ENCODE assay signal across 25 mouse cellular contexts in genomic region chr7:92779058-92779457, GRCm38 (mm10). TPM values are rescaled to one million over a fixed set of nuclear protein-coding genes. Genes with fewer than 3 reads are reported as not detected.
DNase-seq lines count a peak whose midpoint lies in the region; ATAC-seq and TF ChIP-seq lines count a peak whose summit lies in the region.
"Had no signal": no experiment of that assay in that cellular context is flagged by ENCODE, and none has a peak within 500 bp of the region (broad histone marks: within the 10 kb centered on the region; RNA-seq: fewer than 3 reads in every experiment).

No protein-coding gene starts in this region.

- ATAC-seq in kidney, embryonic 14.5 days (ENCODE audit: low FRiP score, low TSS enrichment), result 0 out of 2 replicates have a peak, but pooled peaks have one; percentile 44
- ATAC-seq in kidney, postnatal 0 days (replicated peaks; ENCODE audit: low FRiP score, low read depth), result peak; percentile 59; the same call in 1 of the 2 replicates
- ATAC-seq in midbrain, embryonic 11.5 days (ENCODE audit: low FRiP score), result no peak
- ATAC-seq in midbrain, embryonic 13.5 days, result no peak
- ATAC-seq: CD4-positive, CD25-positive, alpha-beta regulatory T cell, adult 4 months; forebrain, embryonic 14.5 days; forebrain, postnatal 0 days had no signal

- DNase-seq in kidney, postnatal 25 days, result no peak
- no peak for DNase-seq in kidney, postnatal 0 days (ENCODE audit: low spot score)
- no peak for DNase-seq in kidney, adult 2 months
- DNase-seq in midbrain, embryonic 11.5 days (ENCODE audit: low spot score, missing footprints), result peak; percentile 4
- DNase-seq: adrenal gland, adult 2 months; adrenal gland, postnatal 14 days; cerebellum, adult 11 months; cerebellum, adult 2 months; cerebellum, adult 9-11 months; cerebellum, postnatal 25 days; forebrain, postnatal 0 days; gastrocnemius, adult 2 months; gastrocnemius, postnatal 14 days; heart, adult 18-20 months; heart, postnatal 10 days; heart, postnatal 4 days had no signal

- H3K27ac ChIP-seq in kidney, embryonic 14.5 days (ENCODE audit: low read depth, low read length), result no peak overlapping the region
- H3K27ac ChIP-seq in kidney, postnatal 0 days, result no peak overlapping the region
- H3K27ac ChIP-seq in kidney, adult 2 months (ENCODE audit: insufficient read depth, low read depth, low read length), result no peak overlapping the region
- no peak overlapping the region for H3K27ac ChIP-seq in midbrain, embryonic 11.5 days (ENCODE audit: low read depth, low read length)
- no peak overlapping the region for H3K27ac ChIP-seq in midbrain, embryonic 13.5 days
- H3K27ac ChIP-seq: embryonic facial prominence, embryonic 12.5 days; embryonic facial prominence, embryonic 15.5 days; gastrocnemius, adult 2 months; heart, embryonic 15.5 days; hindbrain, embryonic 14.5 days had no signal

- no peak overlapping the region for H3K9ac ChIP-seq in kidney, embryonic 14.5 days (ENCODE audit: low read depth, low read length)
- H3K9ac ChIP-seq in kidney, postnatal 0 days (ENCODE audit: low read depth, low read length), result no peak overlapping the region
- no peak overlapping the region for H3K9ac ChIP-seq in midbrain, embryonic 11.5 days (ENCODE audit: low read length)
- no peak overlapping the region for H3K9ac ChIP-seq in midbrain, embryonic 13.5 days (replicated peaks)
- H3K9ac ChIP-seq: embryonic facial prominence, embryonic 12.5 days; embryonic facial prominence, embryonic 15.5 days; forebrain, postnatal 0 days; heart, embryonic 12.5 days; heart, embryonic 15.5 days; hindbrain, embryonic 14.5 days had no signal

- WGBS in kidney, embryonic 14.5 days, result 27% methylated on average over 2 of the region's 2 CpGs
- WGBS in kidney, postnatal 0 days, result 41% methylated on average over 2 of the region's 2 CpGs
- 41% methylated on average over 2 of the region's 2 CpGs for WGBS in kidney, adult 2 months
- WGBS in midbrain, embryonic 11.5 days, result 72% methylated on average over 2 of the region's 2 CpGs
- WGBS in midbrain, embryonic 13.5 days, result 73% methylated on average over 2 of the region's 2 CpGs

- no peak for TF ChIP-seq CTCF in kidney, postnatal 0 days (IDR thresholded peaks at IDR 0.05; ENCODE audit: low read depth)
- no peak for TF ChIP-seq CTCF in kidney, adult 2 months (conservative IDR thresholded peaks at IDR 0.05; ENCODE audit: insufficient read depth, insufficient read length, low read depth, low read length)

- H3K9me3 ChIP-seq in kidney, embryonic 14.5 days (ENCODE audit: control insufficient read depth, low read length), result no peaks in the 10 kb centered on the region
- no peaks in the 10 kb centered on the region for H3K9me3 ChIP-seq in kidney, postnatal 0 days (replicated peaks; ENCODE audit: low read length)
- no peaks in the 10 kb centered on the region for H3K9me3 ChIP-seq in midbrain, embryonic 11.5 days (ENCODE audit: control insufficient read depth, low read length)
- H3K9me3 ChIP-seq in midbrain, embryonic 13.5 days, result no peaks in the 10 kb centered on the region
- H3K9me3 ChIP-seq: embryonic facial prominence, embryonic 12.5 days; embryonic facial prominence, embryonic 15.5 days; heart, embryonic 12.5 days; heart, embryonic 15.5 days had no signal

- H3K4me3 ChIP-seq in kidney, embryonic 14.5 days (ENCODE audit: low read length), result no peak overlapping the region
- no peak overlapping the region for H3K4me3 ChIP-seq in kidney, postnatal 0 days (replicated peaks; ENCODE audit: low read depth, low read length)
- H3K4me3 ChIP-seq in kidney, adult 2 months (ENCODE audit: insufficient read depth, low read depth, low read length), result no peak overlapping the region
- no peak overlapping the region for H3K4me3 ChIP-seq in midbrain, embryonic 11.5 days (ENCODE audit: low read depth, low read length)
- H3K4me3 ChIP-seq in midbrain, embryonic 13.5 days (replicated peaks), result no peak overlapping the region
- H3K4me3 ChIP-seq: embryonic facial prominence, embryonic 12.5 days; embryonic facial prominence, embryonic 15.5 days; gastrocnemius, adult 2 months; heart, embryonic 12.5 days; heart, embryonic 15.5 days had no signal

- no peak overlapping the region for H3K4me2 ChIP-seq in kidney, embryonic 14.5 days (replicated peaks; ENCODE audit: low read depth, low read length)
- no peak overlapping the region for H3K4me2 ChIP-seq in kidney, postnatal 0 days (ENCODE audit: low read length)
- H3K4me2 ChIP-seq in midbrain, embryonic 11.5 days, result no peak overlapping the region
- H3K4me2 ChIP-seq in midbrain, embryonic 13.5 days (replicated peaks), result no peak overlapping the region
- H3K4me2 ChIP-seq: embryonic facial prominence, embryonic 12.5 days; embryonic facial prominence, embryonic 15.5 days; heart, embryonic 12.5 days; heart, embryonic 15.5 days; hindbrain, embryonic 14.5 days had no signal

- H3K27me3 ChIP-seq in kidney, embryonic 14.5 days (ENCODE audit: control insufficient read depth, insufficient read depth, low read length), result no peaks in the 10 kb centered on the region
- H3K27me3 ChIP-seq in kidney, postnatal 0 days (ENCODE audit: insufficient read depth, low read length), result no peaks in the 10 kb centered on the region
- no peaks in the 10 kb centered on the region for H3K27me3 ChIP-seq in kidney, adult 2 months (replicated peaks; ENCODE audit: control insufficient read depth, insufficient read depth, low read length)
- H3K27me3 ChIP-seq in midbrain, embryonic 11.5 days (ENCODE audit: control insufficient read depth, insufficient read depth, low read length), result no peaks in the 10 kb centered on the region
- no peaks in the 10 kb centered on the region for H3K27me3 ChIP-seq in midbrain, embryonic 13.5 days
- H3K27me3 ChIP-seq: embryonic facial prominence, embryonic 12.5 days; embryonic facial prominence, embryonic 15.5 days; heart, embryonic 12.5 days; heart, embryonic 15.5 days had no signal

- H3K4me1 ChIP-seq in kidney, embryonic 14.5 days (ENCODE audit: control insufficient read depth, insufficient read depth, low read length), result peaks cover 19% of the 10 kb centered on the region
- peaks cover 9% of the 10 kb centered on the region; the same call in 1 of the 2 replicates for H3K4me1 ChIP-seq in kidney, postnatal 0 days (replicated peaks; ENCODE audit: insufficient read depth, low read length)
- H3K4me1 ChIP-seq in kidney, adult 2 months (ENCODE audit: control insufficient read depth, insufficient read depth, low read length), result 0 out of 2 replicates have a peak, but pooled peaks cover 3% of the 10 kb centered on the region
- H3K4me1 ChIP-seq in midbrain, embryonic 11.5 days (ENCODE audit: control insufficient read depth, insufficient read depth, low read length), result peaks cover 12% of the 10 kb centered on the region
- H3K4me1 ChIP-seq in midbrain, embryonic 13.5 days (replicated peaks), result peaks cover 30% of the 10 kb centered on the region

- H3K36me3 ChIP-seq in kidney, embryonic 14.5 days (ENCODE audit: control insufficient read depth, insufficient read depth, low read length), result no peaks in the 10 kb centered on the region
- H3K36me3 ChIP-seq in kidney, postnatal 0 days (ENCODE audit: insufficient read depth, low read length), result no peaks in the 10 kb centered on the region
- H3K36me3 ChIP-seq in kidney, adult 2 months (ENCODE audit: control insufficient read depth, insufficient read depth, low read length), result no peaks in the 10 kb centered on the region
- H3K36me3 ChIP-seq in midbrain, embryonic 11.5 days (ENCODE audit: control insufficient read depth, insufficient read depth, low read length), result no peaks in the 10 kb centered on the region
- H3K36me3 ChIP-seq in midbrain, embryonic 13.5 days, result no peaks in the 10 kb centered on the region
- H3K36me3 ChIP-seq: embryonic facial prominence, embryonic 12.5 days; embryonic facial prominence, embryonic 15.5 days; heart, embryonic 12.5 days; heart, embryonic 15.5 days had no signal

- no peak for TF ChIP-seq POLR2A in kidney, adult 2 months (IDR thresholded peaks at IDR 0.05; ENCODE audit: low read depth, low read length)

RNA-seq across cellular contexts. Expression of gene Rab30, which starts 37.7 kb away (rescaled TPM):
- 6.6 and 7.9 TPM in 2 replicates for polyA plus RNA-seq in kidney, embryonic 14.5 days (2014; fragmentation: Nextera tagmentation; extraction: Ambion mirVana)
- 5.6 and 6.0 TPM in 2 replicates for polyA plus RNA-seq in kidney, postnatal 0 days (2015; fragmentation: Nextera tagmentation; extraction: Ambion mirVana)
- 1.0 and 1.3 TPM in 2 replicates for polyA plus RNA-seq in kidney, adult 2 months (2012; rRNA removed)
- 19.4 and 20.0 TPM in 2 replicates for polyA plus RNA-seq in midbrain, embryonic 11.5 days (2014; fragmentation: Nextera tagmentation; extraction: Ambion mirVana)
- polyA plus RNA-seq in midbrain, embryonic 13.5 days (2015; fragmentation: Nextera tagmentation; extraction: Ambion mirVana), result 21.6 and 22.4 TPM in 2 replicates

Comparison
In these comparisons a context has a peak if more than half of its experiments do, and no peak if none do; other contexts are left out.
1. ATAC-seq: peak in kidney, embryonic 14.5 days (single experiment) and kidney, postnatal 0 days (single experiment); none in midbrain, embryonic 11.5 days (single experiment) and midbrain, embryonic 13.5 days (single experiment).